Mouse (Mus musculus) erythroblast, embryonic 14.5 days (primary cell): Measurements from ENCODE around the gene Tekt3. TPM values are rescaled to one million over a fixed set of nuclear protein-coding genes. Genes with fewer than 3 reads are reported as not detected.

Experiments used
- H3K27me3 ChIP-seq: 2 replicates; pipeline ENCODE4 v1.6.1; 2012; ENCODE audit warnings: inconsistent platforms; ENCODE audit not compliant: control insufficient read depth
- H3K36me3 ChIP-seq: 2 replicates; pipeline ENCODE4 v1.6.1; 2012; ENCODE audit warnings: mild to moderate bottlenecking, inconsistent platforms; ENCODE audit not compliant: control insufficient read depth
- H3K4me1 ChIP-seq: 2 replicates; pipeline ENCODE4 v1.6.1; 2012; ENCODE audit warnings: inconsistent platforms; ENCODE audit not compliant: control insufficient read depth
- H3K4me3 ChIP-seq: replicated peaks from 2 replicates; pipeline ENCODE3; 2012; ENCODE audit warnings: moderate library complexity, mild to moderate bottlenecking, inconsistent platforms
- H3K9me3 ChIP-seq: 2 replicates; pipeline ENCODE4 v1.6.1; 2012; ENCODE audit warnings: low read length, inconsistent platforms, mixed read lengths; ENCODE audit not compliant: control insufficient read depth
- GATA1 ChIP-seq: IDR thresholded peaks from 2 replicates; pipeline ENCODE4 v1.6.1; 2012; ENCODE audit warnings: low read length, inconsistent platforms, mixed read lengths
- TAL1 ChIP-seq: IDR thresholded peaks from 3 replicates; pipeline ENCODE4 v1.6.1; 2012; ENCODE audit warnings: low read length, inconsistent platforms, mixed read lengths
- polyA plus RNA-seq: library from polyadenylated mRNA; stranded (reverse); fragments of >175 nt; gene quantifications from 2 replicates; pipeline ENCODE4 v1.2.3, GENCODE M21; 2012

Gene Tekt3
- polyA plus RNA-seq, 1 experiment = not detected

DNA sequence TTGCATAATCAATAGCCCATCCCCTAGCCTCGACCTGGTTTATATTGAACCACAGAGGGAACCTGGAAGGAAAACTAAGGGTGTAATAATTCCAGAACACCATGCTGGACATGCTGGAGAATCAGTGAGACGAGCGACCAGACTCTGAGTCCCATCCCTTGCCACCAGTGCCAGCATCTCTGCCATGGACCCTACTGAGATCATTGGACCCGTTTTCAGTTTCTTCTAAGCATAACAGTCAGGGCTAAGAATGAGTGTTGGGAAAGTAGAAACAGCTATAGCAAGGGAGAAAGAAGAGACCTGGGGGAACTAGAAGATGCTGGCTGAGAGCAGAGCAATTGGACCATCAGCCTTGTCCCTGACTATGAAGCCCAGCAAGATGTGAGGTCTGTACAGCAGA lies 66.1 kb downstream of the Tekt3 start:
- no peaks in the 10 kb centered on the region for H3K4me1 ChIP-seq
- H3K36me3 ChIP-seq = no peaks in the 10 kb centered on the region
- H3K27me3 ChIP-seq = peaks cover 36% of the 10 kb centered on the region
- H3K4me3 ChIP-seq = no peak overlapping the region
- TF ChIP-seq GATA1 = no peak
- no peak for TF ChIP-seq TAL1
- H3K9me3 ChIP-seq = no peaks in the 10 kb centered on the region

DNA sequence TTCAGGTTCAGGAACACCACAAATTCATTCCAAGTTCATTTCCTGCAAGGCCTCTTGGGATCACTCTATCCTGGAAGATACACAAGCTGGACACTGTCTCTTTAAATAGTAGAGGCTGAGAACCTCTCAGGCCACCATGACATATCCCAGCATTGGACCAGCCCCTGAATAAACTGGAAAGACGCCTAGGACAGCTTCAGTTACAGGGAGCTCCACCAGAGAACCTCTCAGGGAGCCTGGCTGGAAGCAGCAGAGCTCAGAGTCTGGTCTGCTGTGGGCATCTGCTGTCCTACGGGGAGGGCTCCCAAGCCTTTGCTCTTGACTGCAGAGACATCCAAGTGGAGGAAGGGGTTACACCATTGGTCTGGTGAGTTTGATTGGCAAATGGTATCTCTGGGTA lies 67.3 kb downstream of the Tekt3 start, which contains the start of gene Pmp22:
TSS of gene Pmp22 (plus strand) at position 199 of the 400 bp plus-strand sequence.
- Histone ChIP-seq H3K9me3 (no peaks in the 10 kb centered on the region), H3K4me3 (no peak within 1 kb of the TSS), H3K27me3 (peaks cover 49% of the 10 kb centered on the region), H3K36me3 (no peaks in the 10 kb centered on the region), H3K4me1 (no peaks in the 10 kb centered on the region)
- TF ChIP-seq TAL1 (no peak), GATA1 (no peak)

DNA sequence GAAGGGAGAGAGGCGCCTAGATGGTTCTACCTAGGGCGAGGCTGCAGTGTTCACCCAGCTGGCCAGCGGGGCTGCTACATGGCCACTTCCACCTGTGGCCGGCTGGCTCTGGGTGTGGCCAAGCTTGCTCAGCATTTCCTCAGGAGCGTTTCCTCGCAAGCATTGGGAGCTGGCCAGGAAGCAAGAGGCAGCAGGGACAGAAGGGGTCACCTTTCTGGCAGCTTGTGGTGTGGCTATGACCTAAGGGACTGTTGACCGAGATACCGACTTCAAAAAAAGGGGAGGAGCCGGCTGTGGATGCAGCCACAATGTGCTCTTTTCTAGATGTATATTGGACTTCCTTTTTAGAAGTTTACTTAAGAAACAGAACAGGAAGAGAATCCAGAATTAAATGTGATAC lies 67.9 kb downstream of the Tekt3 start:
- Histone ChIP-seq H3K4me1 (no peaks in the 10 kb centered on the region), H3K27me3 (peaks cover 55% of the 10 kb centered on the region), H3K4me3 (no peak overlapping the region), H3K36me3 (no peaks in the 10 kb centered on the region), H3K9me3 (no peaks in the 10 kb centered on the region)
- no peak for TF ChIP-seq TAL1
- TF ChIP-seq GATA1 = no peak

DNA sequence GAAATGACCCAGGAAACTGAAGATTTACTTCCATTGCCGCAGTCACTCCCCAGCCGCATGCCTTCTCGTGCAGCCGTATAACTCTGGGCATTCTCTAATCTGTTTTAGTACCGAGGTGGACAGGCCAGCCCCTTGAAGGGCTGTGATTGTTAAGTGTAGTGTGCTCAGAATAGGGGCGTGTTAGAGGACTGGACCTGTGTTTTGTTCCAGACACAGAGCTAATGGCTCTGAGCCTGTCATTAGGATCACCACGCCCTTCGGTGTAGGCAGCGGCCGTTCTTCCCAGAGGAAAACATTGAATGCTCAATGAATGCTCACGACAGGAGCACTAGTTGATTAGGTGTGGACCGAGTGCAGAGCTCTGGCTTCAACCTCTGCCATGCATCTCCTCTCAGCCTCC lies 68.4 kb downstream of the Tekt3 start:
- Histone ChIP-seq H3K4me3 (no peak overlapping the region), H3K9me3 (no peaks in the 10 kb centered on the region), H3K27me3 (peaks cover 59% of the 10 kb centered on the region), H3K36me3 (no peaks in the 10 kb centered on the region), H3K4me1 (no peaks in the 10 kb centered on the region)
- no peak for TF ChIP-seq TAL1
- no peak for TF ChIP-seq GATA1

DNA sequence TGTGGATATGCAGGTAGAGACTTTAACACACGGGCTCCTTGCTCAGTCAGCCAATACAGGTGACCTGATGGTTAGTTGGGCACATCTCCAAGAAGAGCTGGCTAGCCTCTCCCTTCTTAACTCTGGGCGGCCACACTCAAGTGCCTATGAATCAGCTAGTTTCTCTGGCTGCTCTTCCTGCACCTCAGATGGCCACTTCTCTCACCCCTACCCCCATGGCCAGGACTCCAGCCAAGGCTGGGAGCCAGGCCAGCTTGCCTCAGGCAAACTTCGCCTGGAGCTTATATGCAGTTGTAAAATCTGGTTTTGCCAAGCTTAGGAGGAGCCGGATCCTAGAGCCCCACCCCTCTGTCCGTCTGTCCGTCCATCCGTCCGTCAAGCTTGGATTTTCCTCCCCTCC lies 69.0 kb downstream of the Tekt3 start:
- no peak for TF ChIP-seq GATA1
- no peak for TF ChIP-seq TAL1
- peaks cover 61% of the 10 kb centered on the region for H3K27me3 ChIP-seq
- H3K36me3 ChIP-seq = no peaks in the 10 kb centered on the region
- no peaks in the 10 kb centered on the region for H3K4me1 ChIP-seq
- no peaks in the 10 kb centered on the region for H3K9me3 ChIP-seq
- no peak overlapping the region for H3K4me3 ChIP-seq

DNA sequence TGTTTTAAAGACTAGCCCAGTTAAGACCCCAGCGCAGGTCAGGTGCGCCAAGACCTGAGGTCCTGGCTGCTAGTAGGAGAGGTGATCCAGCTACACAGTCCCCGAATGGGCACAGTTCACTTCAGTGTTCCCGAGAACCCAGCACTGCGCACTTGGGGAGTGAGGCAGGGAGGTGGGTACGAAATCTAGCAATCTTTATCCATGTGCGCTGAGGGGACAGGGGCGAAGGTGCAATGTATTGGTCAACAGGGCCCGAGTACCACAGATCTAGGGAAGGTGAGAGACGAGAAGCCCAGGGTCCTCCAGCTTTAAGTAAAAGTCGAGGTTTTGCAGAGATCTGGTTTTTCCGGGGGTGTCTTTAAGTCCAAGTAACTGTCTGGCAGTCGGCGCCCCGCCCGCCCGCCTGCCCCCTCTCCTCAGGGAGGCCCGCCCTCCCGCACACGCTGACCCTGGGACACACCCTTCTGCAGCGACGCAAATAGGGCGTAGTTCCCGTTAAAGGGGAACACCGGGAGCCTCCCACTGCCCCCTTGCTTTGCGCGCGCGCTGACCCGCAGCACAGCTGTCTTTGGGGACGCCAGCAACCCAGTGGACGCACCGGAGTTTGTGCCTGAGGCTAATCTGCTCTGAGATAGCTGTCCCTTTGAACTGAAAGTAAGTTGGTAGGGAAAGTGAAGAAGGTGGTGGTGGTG lies 69.7 kb downstream of the Tekt3 start:
- H3K36me3 ChIP-seq = no peaks in the 10 kb centered on the region

DNA sequence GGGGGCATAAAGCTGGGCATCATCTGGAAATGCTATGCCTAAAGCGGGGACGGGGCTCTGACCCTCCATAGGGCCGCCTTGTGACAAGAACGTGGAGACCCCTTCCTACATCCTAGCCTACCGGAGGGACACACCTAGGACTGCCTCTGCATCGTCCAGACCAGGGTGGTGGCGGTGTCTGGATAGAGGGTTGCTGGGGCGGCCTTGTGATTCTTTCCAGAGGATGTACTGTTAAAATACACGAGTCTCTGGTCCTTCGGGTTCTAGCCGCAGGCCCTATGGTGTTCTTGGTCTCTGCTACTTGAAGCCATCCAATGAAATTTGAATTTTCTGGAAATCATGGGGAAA lies 70.2 kb downstream of the Tekt3 start:
- Histone ChIP-seq H3K4me1 (no peaks in the 10 kb centered on the region), H3K36me3 (no peaks in the 10 kb centered on the region), H3K27me3 (peaks cover 61% of the 10 kb centered on the region), H3K4me3 (peak overlapping the region; percentile 21), H3K9me3 (no peaks in the 10 kb centered on the region)
- TF ChIP-seq GATA1 = no peak
- no peak for TF ChIP-seq TAL1

More for the DNA sequence above, 69.7 kb downstream of the Tekt3 start:
- no peak for TF ChIP-seq TAL1
- no peak for TF ChIP-seq GATA1
- Histone ChIP-seq H3K4me3 (peak overlapping the region; percentile 21), H3K27me3 (peaks cover 61% of the 10 kb centered on the region), H3K9me3 (no peaks in the 10 kb centered on the region), H3K4me1 (no peaks in the 10 kb centered on the region)

DNA sequence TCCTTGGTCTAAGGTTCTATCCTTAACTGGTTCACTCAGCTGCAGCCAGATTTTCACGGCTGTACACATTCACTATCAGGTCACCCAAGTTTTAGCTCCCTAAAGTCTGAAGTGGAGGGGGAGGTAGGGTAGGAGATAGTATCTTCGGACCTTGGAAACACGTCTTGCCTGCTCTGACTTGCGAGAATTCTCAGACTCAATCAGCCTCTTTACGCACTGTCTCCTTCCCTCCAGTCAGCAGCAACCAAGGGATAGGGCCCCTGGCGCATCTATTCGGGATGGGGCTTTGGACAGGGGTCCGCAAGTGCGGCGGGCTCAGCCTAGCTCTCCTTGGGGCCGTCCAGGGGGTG lies 70.7 kb downstream of the Tekt3 start:
- Histone ChIP-seq H3K27me3 (peaks cover 61% of the 10 kb centered on the region), H3K4me1 (no peaks in the 10 kb centered on the region), H3K4me3 (peak overlapping the region; percentile 8), H3K36me3 (no peaks in the 10 kb centered on the region), H3K9me3 (no peaks in the 10 kb centered on the region)
- TF ChIP-seq TAL1 (no peak), GATA1 (no peak)

DNA sequence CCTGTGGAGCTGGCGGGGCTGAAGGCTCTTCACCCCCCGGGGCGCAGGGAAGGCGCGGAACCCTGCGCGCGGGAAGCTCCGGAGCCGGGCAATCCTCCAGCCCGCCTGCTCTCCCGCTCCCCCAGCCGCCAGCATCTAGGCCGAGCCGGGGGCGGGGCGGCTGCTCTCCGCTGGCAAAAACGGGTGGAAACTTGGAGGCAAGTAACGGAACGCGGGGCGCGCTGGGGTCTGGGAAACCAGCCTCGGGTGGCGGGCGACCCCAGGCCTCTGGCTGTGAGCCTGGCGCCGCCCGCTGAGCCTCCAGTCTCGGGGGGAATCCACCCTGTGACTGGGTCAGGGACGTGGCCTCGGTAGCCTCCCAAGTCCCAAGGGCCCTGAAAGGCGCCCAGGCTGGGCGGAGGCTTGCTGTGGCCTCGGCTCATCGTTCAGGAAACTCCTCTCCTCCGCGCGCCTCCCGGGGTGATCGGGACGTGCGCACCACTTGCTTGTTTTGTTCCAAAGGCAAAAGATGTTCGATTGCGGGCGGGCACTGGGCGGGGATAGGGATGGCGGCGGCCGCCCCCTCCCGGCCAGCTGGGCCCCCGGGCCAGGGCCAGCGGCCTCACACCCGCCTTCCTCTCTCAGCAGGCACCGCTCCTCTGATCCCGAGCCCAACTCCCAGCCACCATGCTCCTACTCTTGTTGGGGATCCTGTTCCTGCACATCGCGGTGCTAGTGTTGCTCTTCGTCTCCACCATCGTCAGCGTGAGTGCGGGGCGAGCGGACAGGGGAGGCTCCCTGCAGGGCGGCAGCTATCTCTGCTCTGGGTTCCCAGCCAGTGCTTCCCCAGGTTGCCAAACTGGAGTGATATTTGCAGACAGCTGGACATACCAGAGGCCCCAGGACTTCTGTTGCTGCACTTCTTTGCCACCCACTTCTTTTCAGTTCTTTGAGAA lies 71.3 kb downstream of the Tekt3 start:
- Histone ChIP-seq H3K36me3 (no peaks in the 10 kb centered on the region), H3K27me3 (peaks cover 61% of the 10 kb centered on the region), H3K4me1 (no peaks in the 10 kb centered on the region), H3K4me3 (peak overlapping the region; percentile 5), H3K9me3 (no peaks in the 10 kb centered on the region)
- TF ChIP-seq TAL1 (no peak), GATA1 (no peak)
